Mouse (Mus musculus): ENCODE measurements around the gene Plekha6. TPM values are rescaled to one million over a fixed set of nuclear protein-coding genes. Genes with fewer than 3 reads are reported as not detected.

Gene Plekha6
- total RNA-seq (2023): 3.3 TPM

DNA sequence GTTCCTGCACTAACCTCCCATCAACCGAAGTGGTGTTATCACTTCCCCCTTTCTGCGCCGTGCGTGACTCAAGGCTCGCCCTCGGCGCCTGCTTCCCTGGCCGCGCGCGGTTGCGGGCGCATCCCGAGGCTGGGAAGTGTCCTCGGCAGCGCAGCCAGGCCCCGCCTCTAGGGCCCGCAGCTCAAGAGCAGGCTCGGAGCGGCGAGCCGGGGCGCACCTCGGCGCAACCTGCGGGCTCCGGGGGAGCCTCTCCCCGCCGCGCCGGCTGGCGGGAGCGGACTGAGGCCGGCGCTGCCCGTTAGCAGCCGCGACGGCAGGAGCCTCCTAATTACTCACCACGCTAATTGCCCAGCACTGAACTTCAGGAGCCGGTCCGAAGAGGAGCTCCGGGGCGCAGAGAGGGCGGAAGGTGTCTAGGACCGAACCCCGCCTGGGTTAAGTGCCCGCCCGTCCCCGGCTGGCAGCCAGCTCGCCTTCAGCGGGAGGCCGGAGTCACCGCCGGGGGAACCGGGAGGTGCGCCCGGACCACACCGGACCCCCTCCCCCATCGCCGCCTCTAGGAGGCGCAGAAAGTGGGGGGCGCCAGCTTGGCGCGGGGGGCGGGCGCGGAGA is at the start of gene Plekha6:
Gene Plekha6 (plus strand): TSS at position 391 of the 612 bp plus-strand sequence.

DNA sequence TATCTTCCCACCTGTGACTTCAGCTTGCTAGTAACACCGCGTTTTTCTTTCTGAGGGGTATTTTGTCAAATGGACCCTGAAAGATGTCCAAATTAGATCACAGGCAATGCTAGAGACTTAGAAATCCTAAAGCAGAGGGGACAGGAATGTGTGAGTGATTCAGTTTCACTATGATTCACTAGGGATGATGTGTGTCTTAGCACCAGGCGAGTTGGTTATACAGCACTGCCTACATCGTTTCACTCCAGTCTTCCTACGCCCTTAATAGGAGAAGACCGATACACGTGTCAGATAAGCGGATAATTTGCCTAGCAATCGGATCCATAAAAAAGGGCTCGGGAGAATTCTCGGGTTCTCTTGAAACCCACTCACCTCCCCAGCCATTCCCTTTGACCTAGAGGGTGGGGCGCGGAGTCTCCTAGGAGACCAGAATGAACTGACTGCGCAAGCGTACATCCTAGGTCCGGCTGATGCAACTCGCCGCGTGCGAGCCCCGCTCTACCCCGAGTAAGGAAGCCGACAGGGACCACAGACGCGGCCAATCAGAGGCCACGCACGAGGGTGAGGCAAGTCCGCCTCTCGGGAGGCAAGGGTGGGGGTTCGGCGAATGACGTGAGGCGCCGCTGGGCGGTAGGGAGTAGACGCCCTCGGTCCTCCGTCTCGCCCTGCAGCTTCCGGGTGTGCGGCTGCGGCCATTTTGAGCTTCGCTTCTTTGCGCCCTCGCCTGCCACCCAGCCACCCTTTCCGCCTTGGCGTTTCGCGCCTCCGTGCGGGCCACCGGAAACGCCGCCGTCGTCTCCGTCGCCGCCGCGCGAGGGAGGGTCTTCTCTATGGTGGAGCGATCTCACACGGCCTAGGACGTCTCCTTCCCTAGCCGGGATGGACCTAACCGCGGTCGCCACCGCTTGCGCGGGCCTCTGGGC is 33.1 kb upstream of the Plekha6 start, which contains the start of gene Ppp1r15b:
Gene Ppp1r15b (plus strand): TSS at position 506 of the 923 bp plus-strand sequence.

DNA sequence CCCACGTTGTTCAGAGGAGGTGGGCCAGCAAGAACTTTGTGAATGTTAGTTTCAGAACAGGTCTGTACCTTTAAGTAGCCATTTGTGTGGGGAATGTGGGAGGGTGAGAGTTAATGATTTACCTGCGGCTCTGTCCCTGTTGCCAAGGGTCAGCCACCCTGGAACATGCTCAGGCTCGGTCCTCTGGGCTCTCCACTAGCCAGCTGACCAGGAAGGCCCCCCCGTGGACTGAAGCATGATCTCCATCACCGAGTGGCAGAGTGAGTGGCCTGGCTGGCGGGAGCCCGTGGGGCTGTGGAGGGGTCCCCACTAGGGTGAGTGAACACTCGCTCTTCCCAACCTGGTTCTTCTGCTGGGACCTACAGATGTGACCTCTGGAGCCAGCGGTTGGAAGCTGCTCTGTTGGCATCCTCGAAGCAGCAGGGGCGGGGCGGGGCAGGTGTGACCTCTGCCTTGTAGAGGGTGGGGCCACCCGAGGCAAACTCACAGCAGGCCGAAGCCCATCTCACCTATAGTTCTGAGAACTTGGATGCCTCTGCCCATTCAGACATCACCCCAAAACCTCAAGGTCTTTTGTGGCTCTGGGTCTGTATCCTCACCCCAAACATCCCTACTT is 145.8 kb downstream of the Plekha6 start, which contains the start of gene Golt1a:
Gene Golt1a (plus strand): TSS at position 149 of the 616 bp plus-strand sequence.

DNA sequence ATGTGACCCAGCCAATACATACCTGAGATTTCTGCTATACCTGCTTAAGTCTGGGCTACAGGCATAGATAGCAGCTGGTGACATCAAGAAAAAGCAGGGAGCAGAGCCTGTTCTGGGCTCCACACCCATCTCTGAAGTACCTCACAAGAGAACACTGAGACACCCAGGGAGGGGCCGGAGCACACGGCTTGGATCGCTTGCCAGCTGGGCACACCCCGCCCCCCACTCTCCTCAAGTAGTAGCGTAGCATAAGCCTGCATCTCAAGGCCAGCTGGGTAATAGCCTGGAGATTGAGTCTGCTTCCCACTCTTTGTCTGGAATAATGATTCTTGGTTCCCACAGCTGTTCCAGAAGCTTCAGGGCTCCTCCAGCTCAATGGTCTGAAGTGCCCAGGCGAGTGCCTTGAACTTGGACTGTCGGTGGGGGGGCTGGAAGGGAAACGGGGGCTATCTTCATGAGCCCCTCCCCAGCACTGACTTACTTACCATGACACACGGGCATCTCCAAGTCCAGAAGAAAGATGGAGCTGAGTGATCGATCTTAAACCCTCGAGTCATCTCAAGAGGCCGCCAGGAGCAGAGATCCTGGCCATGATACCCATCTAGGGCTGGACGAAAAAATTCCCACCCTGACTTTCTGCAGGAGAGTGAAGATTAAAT is 157.4 kb downstream of the Plekha6 start, which contains the start of gene Kiss1:
Gene Kiss1 (plus strand): TSS at position 609 of the 659 bp plus-strand sequence.

DNA sequence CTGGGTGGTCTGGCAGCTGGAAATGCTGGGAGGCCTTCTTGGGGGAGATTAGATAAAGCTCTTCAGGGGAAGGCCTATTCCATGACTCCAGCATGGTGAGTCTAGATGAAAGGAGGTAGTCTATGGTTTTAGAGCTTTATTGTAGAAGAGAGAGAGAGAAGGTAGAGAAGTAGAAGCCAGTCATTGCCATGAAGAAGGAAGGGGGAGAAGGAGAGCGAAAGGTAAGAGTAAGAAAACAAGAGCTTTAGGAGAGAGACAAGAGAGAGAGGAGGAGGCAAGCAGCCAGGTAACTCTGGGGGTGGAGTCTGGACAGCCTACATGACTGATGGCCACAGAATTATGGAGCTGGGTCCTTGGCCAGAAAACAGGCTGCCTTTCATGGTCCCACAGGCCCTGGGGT is 186.2 kb downstream of the Plekha6 start, which contains the start of gene Ren1:
Gene Ren1 (plus strand): TSS at position 301 of the 400 bp plus-strand sequence.

Other genes with a start within 250 kb of the Plekha6 start
- gene Mdm4, start 133.6 kb upstream of the Plekha6 start, total RNA-seq (2023): 291 TPM
- gene Pik3c2b, start 118.5 kb upstream of the Plekha6 start, total RNA-seq (2023): 13.0 TPM
- gene Ppp1r15b, start 33.1 kb upstream of the Plekha6 start, total RNA-seq (2023): 118 TPM
- gene Golt1a, start 145.6 kb downstream of the Plekha6 start, total RNA-seq (2023): not detected
- gene Kiss1, start 157.7 kb downstream of the Plekha6 start, total RNA-seq (2023): not detected
- not detected for gene Ren1, start 186.3 kb downstream of the Plekha6 start, total RNA-seq (2023)
- not detected for gene Etnk2, start 199.4 kb downstream of the Plekha6 start, total RNA-seq (2023)

Data from CD4-positive naive resting alpha-beta T cell, adult 76 days (primary cell).